Mouse (Mus musculus) forelimb bud, embryonic 11.5 days (tissue): ENCODE measurements around the gene Cd38.

Experiments
- DNase-seq: peaks from one replicate; pipeline ENCODE4 v3.0.0-alpha.2; 2012; ENCODE audit warnings: low read depth, low spot score

Gene Cd38

DNA sequence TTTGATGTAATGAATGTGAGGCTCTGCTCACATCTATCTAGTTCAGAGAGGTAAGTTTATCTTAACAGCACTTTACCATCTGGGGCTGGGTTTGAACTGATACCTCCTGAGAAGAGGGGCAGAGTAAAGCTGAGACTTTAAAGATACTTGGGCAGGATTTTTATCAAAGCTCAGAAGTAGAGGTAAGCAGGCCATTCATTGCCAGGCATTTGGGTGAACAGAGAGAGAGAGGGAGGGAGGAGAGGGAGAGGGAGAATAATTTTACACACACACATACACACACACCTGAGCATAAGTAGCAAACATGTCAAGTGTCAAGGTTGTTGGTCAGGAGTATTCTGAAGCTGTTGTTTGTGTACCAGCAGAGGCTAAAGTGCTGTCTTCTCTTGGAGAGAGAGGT lies at the start of gene Cd38:
Gene Cd38 (plus strand): TSS at position 301 of the 400 bp plus-strand sequence.
- no peak for DNase-seq

DNA sequence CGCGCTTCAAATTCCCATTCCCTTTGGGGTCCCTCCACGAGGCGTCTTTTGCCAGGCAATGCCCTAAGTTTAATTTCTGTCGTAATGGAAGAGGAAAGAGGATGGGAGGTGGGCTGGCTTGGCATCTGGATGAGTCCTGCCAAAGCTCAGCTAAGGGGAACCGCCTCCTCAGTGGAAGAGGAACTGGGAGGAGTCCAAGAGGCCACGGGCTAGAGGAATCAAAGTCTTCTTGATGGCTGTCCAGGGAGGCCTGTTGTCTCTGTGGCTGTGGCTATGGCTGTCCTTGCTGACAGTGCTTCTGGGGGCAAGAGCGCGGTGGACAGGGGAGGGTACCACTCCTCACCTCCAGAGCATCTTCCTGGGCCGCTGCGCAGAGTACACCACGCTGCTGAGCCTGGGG lies 49.7 kb upstream of the Cd38 start, which contains the start of gene Bst1:
Gene Bst1 (plus strand): TSS at position 191 of the 400 bp plus-strand sequence.
- no peak for DNase-seq

DNA sequence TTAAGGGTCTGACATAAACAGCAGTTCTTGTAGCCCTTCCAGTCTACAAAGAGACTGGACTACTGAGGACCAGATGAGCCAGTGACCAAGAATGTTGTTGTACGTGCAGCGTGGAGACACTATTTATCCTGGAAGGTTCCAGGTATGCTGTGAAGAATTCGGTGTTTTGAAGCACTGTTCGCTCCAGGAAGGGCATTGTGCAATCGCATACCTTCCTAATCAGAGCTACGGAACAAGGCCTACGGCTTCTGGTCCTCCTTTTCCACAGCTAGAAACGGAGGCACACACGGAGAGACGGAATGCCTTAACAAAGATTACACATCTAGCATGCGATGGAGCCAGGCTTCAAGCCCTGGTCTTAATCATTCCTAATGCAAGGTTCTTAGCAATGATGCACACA lies 47.6 kb upstream of the Cd38 start:
- no peak for DNase-seq

DNA sequence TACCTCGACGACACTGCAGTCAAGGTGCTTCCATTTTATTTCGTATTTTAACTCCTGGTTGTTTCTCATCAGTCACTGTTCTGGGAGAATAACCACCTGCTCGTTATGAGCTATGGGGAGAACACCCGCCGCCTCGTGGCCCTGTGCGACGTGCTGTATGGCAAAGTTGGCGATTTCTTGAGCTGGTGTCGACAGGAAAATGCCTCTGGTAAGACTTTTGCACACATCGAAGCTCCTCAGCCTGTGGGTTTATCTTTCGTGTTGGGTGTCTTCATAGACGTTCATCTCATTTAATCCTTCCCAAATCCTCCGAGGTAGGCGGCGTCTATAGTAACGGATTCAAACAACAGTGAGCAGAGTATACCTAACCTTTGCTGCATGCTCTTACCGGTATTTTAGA lies 46.8 kb upstream of the Cd38 start, which contains the start of gene Fbxl5:
Gene Fbxl5 (minus strand): TSS at position 101 of the 400 bp plus-strand sequence.
- DNase-seq, result no peak

DNA sequence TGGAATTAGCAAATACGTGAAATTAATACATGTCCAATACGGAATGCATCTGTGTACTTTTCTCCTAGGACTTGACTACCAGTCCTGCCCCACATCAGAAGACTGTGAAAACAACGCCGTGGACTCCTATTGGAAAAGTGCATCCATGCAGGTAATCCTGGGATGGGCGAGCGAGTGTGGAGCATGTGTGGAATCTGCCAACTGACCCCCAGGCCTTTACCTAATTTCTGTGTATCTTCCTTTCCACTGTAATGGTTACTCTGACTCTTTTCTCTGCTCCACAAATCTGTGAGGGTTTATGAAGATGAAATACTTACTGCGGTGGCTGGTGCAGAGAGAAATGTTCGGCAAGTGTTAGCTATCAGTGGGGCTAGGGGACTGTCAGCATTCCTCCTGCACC lies 46.2 kb upstream of the Cd38 start:
- no peak for DNase-seq

DNA sequence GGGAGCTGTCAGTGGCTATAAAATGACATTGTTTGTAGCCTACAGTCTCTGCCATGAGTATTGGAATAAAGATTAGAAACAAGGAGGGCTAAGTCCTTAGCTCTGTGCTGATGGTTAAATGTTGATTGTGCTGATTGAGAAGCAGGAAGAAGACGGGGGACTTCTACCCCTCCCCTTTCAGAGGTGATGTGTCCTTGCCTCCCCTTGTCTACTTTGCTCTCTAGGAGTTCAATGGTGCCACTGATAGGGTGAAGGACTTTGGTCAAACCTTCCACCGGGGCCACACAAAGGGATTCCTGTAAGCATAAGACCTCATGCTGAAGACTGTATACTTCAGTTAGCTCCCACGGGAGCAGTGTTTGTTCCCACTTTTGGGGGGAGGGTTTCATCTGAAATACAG lies 45.5 kb upstream of the Cd38 start:
- DNase-seq, result no peak

DNA sequence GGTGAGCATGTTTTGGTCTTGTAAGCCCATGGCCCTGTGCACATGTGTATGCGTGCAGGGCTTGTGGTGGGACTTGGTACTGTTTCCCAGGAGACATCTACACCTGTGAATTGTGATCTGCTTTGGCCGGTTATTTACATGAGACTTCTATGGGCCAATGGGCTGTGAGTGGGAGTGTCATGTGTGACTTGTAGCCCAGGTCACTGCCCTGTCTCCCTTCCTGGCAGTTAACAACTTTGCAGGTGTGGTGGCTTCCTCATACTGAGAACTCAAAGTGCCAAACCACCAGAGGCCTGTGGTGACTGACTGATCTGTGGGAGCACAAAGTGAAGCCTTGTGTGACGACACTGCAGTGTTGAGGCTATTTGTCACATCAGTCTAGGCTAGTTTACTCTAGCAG lies 43.8 kb upstream of the Cd38 start:
- no peak for DNase-seq

DNA sequence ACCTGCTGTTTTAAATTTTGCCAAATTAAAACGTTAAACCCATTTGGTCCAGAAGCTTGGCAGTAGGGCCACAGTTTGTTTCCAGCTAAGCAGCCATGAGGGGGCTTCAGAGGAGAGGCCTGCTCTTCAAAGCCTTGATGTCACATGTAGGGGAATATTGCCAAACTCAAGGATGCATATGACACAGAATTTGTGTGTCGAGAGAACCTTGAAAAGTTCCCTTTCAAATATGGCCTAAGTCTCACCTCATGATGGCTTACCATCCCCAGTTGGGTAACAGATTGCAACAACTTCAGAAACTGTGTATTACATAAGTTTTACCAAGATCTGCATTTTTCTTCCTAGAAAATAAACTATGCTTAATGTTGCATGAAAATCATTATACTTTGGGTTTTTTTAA lies 41.5 kb upstream of the Cd38 start:
- no peak for DNase-seq

DNA sequence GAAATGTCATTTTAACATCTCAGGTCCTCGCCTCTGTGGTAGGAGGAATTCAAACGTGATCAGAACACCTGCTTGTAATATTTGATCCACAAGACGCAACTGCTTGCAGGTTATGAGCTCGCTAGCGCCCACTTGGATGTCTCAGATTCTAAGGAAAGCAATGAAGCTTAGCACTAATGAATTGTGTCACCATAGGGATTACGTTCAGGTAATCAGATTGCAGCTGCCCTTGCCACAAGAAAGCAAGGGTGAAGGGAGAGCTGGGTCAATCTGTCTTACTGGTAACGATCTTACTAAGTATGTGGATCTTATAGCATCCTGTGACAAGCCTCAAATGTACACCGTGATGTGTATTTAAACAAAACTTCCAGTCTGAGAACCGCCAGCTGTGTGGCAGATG lies 41.0 kb upstream of the Cd38 start:
- no peak for DNase-seq

DNA sequence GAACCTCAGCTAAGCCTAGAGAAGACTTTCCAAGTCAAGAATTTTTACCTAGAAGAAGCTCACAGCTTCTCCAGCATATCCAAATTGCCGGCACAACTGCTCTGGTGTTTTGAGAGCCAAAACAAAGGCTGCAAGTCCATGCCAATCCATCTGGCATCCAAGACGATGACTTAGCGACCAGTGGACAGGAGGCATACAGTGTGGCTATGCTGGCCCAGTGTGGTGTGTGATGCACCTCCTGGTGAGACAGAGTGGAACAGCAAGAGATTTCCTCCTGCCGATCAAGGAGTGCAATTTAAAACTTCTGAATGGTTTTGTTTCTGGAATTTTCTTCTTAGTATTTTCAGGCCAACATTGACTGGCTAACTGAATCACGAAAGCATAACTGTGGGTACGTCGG lies 31.8 kb upstream of the Cd38 start:
- DNase-seq, result no peak

DNA sequence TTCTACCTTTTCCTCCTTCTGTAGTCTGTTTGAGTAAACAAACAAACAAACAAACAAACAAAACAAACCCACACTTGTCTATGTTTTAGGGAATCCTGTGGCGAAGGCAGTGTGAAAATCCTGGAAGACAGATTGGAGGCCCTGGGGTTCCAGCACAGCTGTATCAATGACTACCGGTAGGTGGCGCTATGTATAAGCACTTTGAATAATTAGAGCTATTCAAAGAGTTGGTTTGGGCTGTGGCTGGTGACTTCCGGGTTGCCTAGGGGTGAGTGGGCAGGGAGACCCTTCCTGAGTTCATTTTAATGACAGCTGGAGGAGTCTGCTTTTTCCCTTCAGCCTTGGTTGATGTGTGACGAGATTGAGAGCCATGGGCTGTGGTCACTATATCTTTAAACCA lies 31.0 kb upstream of the Cd38 start:
- DNase-seq, result peak; percentile 70

DNA sequence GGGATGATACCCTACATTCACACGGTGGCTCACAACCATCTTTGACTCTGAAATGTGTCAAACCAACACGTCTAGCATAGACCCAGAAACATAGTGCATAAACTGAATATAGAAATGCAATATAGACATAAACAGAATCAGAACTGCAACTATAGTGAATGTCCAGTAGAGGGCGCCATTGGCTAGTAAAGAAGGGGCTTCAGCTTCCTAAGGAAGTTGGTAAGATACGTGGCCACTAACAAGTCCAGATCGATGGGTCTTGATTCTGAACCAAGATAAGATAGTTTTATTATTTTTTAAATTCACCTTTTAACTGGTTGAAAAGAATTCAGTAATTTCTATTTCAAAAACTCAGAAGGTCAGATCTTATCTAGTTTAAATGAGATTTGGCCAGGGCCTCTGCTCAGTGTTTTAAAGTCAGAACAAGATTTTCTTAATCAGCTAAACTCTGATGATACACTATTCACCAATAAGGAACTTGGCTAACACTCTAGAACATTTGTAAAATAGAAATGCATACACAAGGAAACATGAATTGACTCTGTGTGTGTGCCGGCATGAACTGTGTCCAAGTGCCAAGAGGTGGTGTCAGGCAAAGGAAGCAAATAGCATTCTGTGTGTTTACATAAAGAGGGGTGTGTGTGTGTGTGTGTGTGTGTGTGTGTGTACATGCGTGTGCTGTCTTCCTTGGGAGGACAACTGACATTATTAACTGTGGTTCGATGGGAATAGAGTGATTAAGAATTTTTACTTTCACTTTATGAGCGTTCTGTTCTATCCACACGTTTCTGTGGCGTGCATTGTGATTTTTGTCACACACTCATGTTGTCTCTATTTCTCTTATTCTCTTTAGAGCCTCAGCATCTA lies 27.0 kb upstream of the Cd38 start:
- DNase-seq, result peak; percentile 65

DNA sequence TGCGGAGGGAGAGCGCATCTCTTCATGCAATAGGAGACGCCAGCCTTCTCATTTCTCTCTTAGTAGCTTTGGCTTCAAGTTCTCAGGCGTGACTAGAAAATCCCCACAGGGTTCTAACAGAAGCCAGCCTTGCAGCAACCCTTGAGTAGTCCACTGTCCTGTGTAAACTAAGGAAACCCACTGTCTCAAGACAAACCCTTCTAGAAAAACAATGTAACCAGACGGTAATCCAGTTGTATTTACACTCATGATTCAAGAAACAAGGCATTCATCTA lies 26.4 kb upstream of the Cd38 start:
- no peak for DNase-seq

DNA sequence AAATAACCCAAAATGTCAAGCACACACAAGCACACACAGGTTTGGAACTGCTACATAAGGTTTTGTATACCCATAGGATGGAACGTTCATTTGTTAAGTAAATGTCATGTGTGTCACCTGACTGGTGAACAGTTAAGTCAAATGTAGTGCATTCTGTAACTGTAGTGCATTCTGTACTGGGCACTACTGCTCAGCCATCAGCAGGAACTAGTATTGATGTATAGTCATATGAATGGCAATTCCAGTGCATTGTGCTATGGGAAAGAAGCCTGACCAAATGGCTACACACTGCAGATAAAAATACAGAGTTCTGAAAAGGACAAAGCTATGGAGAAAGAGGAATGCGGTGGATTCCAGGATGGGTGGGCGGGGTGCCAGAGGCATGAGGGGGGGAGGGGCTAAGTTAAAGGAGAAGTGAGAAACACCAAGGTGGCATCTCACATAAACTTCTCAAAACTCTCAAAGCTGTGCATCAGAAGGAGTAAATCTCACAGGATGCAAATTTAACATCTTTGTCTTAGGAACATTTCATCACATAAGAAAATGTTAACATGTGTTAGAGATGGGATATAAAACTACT lies 25.7 kb upstream of the Cd38 start:
- DNase-seq, result no peak

DNA sequence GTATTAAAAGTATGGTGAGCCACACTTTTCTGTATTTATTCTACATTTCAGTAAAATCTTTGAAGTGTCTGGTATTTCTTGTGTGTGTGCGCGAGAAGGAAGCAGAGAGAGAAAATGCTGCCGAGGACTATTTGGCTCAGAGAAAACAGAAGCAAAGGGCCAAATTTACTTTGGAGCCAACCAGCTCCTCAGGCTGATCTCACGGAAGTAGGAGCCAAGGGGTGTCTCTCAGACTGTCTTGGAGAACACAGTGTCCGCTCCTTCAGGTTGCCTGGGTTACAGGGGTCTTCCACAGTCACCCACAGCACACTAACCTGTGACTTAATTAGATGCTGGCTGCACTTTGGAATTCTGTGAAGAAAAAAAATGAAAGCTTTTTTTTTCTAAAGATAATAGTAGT lies 23.3 kb upstream of the Cd38 start:
- DNase-seq, result no peak

DNA sequence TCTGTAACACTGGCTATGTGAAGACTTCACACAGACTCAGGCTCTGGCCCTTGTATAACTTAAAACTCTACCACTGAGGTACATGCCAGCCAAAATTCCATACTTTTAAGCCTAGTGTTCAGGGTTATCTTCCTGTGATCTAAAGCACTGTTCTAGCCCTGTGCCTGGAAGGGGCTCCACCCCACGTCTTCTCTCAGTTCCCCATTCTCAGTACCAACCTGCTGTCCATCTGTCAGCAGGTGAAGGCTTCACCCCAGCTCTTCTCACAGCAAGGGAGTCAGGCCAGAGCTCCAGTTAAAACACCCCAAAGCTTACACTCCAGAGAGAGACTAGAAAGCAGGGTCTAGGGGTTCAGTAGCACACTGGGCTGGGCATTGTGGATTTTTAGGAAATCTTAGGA lies 22.7 kb upstream of the Cd38 start:
- no peak for DNase-seq

DNA sequence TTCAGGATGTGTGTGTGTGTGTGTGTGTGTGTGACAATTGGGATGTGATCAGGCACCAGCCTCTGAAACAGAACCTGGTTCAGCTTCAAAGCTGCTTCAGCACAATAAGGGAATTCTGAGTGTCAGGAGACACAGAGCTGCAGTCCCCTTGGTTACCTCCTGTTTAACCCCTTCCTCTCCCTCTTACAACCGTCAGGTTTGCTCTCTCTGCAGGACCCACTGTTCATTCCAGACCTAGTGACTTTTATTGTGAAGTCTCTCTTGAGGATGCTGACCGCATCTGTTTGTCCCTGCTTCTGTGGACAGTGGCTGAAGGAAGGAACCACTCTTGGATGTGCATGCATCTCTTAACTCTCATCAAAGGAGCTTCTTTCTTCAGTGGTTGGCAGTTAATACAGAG lies 22.1 kb upstream of the Cd38 start:
- no peak for DNase-seq

DNA sequence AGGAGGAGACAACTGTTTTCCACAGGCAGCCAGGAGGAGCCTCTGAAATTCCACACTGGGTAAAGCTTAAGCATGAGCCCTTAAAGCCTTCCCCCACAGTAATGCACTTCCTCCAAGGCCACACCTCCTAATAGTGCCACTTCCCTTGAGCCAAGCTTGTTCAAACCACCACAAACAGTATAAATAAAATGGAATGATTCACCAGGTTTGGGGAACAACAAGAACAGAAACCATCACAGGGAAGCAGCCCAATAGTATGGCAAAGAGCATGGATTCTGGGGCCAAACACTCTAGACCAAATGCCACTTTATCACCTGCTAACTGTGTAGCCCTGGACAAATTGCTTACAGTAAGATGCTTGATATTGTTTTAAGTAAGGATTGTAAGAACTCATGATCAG lies 20.8 kb upstream of the Cd38 start:
- no peak for DNase-seq

DNA sequence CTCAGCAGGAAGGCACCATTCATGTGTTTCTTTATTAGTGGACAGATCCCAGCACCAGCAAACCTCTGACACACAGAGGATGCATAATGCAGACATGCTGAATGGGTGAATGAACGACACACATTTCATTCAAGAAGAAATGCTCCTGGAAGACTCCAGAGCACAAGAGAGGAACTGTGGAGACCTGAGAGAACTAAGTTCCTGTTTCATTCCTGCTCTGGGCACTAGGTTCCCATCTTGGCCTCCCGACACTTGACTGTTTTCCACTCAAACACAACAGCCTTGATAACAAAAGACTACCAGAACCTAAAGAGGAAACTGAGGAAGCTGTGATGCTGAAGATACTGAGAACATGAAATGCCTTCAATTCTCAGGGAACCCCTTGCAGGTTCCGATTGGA lies 20.1 kb upstream of the Cd38 start:
- no peak for DNase-seq

DNA sequence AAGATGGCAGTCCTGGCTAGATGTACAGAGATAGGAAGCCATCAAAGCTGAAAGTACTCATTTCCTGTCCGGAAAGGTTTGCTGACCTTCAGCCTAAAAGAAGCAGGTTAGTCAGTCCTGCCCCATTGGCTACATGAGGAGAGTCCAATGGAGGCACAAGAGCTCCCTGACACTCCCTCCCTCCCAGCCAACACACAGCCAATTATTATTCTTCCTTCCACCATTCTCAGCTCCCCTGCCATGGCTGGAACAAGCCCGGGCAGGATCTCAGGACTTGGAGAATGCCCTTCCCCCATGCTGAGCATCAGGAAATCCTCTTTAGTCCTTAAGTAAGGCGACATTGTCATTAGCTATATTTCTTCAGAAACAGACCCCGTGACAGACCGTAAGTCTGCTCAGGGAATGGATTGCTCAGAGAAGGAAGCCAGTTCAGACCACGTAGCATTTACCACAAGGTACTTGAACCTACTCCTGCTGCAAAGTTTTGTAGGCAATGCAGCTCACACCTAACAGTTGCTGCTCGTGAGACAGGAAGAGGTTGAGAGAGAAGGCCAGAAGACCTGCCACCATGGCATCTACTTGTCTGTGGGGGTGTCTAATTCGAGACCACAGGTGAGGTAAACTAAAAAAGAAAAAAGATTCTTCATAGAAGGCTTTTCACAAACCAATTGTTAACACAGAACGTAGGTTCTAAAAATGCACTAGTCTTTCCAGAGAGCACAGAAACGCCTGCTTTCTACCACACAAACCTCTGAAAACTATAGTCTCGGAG lies 15.1 kb upstream of the Cd38 start:
- no peak for DNase-seq

DNA sequence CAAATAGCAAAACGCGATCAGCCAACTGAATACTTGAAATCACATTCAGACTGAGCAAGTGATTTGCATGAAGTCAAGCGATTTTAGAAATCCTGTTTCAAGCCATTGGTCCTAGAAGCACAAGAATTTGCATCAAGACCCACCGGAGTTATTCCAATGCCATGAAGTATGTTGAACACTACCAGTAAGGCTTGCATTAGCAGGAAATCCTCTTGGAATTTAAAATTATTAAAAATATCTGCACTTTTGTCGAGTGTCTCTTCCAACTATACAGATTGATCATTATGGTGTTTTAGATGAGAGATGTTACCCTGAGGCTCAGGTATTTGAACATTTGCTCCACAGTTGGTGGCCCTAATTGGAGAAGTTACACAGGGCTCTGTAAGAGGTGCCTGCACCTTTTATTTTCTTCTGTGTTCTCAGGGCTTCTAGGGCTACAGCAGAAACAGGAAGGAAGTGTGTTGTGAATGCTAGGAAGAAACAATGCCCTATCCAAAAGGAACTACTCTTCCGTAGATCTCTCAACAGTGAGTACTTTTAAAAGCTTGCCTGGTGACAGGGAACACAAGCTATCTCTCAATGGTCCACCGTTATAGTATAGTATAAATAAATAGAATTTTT lies 14.4 kb upstream of the Cd38 start:
- no peak for DNase-seq

DNA sequence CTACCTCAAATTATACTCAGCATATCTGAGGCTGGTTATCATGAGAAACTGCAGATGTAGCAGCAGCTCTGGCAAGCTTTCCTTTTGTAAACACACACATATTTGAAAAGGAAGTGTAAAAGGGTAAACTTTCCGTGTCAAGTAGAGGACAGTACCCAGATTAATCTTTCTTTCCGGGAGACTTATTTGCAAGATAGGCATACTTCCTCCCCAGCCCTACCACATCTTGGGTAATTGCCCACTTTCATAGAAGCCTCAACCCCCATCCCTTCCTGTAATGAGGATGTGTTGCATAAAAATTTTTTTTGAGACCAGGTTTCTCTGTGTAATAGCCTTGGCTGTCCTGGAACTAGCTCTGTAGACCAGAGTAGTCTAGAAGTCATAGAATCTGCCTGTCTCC lies 12.6 kb upstream of the Cd38 start:
- DNase-seq, result no peak
